Mouse (Mus musculus) embryonic facial prominence, embryonic 13.5 days (tissue): ENCODE measurements at regions not wholly inside any gene's neighbourhood (a gene's known extent, or its start where the extent isn't known, plus 50 kb on each side); places are given as distances from the start of the nearest gene placed in this dataset.

ENCODE experiments used
- ATAC-seq: fragments of 200-750 bp; cut with Nextera tagmentation; 2 replicates; pipeline ENCODE4 v1.8.0; 2017; ENCODE audit warnings: low read depth; ENCODE audit not compliant: insufficient number of reproducible peaks, insufficient read depth, low FRiP score, low TSS enrichment
- H3K27ac ChIP-seq: fragments of 300-500 bp; sonication (generic); 2 replicates; pipeline ENCODE4 v1.5.1; 2015; ENCODE audit warnings: moderate library complexity, mild to moderate bottlenecking, inconsistent platforms
- H3K27me3 ChIP-seq: fragments of 300-500 bp; sonication (generic); 2 replicates; pipeline ENCODE4 v1.6.1; 2015; ENCODE audit warnings: mild to moderate bottlenecking, inconsistent platforms
- H3K36me3 ChIP-seq: fragments of 300-500 bp; sonication (generic); 2 replicates; pipeline ENCODE4 v1.6.1; 2015; ENCODE audit warnings: mild to moderate bottlenecking, inconsistent platforms
- H3K4me1 ChIP-seq: fragments of 300-500 bp; sonication (generic); 2 replicates; pipeline ENCODE4 v1.6.1; 2015; ENCODE audit warnings: inconsistent platforms
- H3K4me2 ChIP-seq: fragments of 300-500 bp; sonication (generic); 2 replicates; pipeline ENCODE4 v1.6.1; 2015; ENCODE audit warnings: moderate library complexity, mild to moderate bottlenecking, inconsistent platforms
- H3K4me3 ChIP-seq: fragments of 300-500 bp; sonication (generic); 2 replicates; pipeline ENCODE4 v1.5.1; 2015; ENCODE audit warnings: mild to moderate bottlenecking, inconsistent platforms
- H3K9ac ChIP-seq: fragments of 300-500 bp; sonication (generic); 2 replicates; pipeline ENCODE4 v1.6.1; 2015; ENCODE audit warnings: mild to moderate bottlenecking, inconsistent platforms
- H3K9me3 ChIP-seq: fragments of 300-500 bp; sonication (generic); 2 replicates; pipeline ENCODE4 v1.6.1; 2016; ENCODE audit warnings: inconsistent platforms
- WGBS: fragments of 180-500 bp; shearing (Covaris S2); methylation state at CpG from one replicate; pipeline ENCODE4 v1.1.7; 2015; ENCODE audit warnings: mixed read lengths; 5-methylcytosine and 5-hydroxymethylcytosine counted together

GRCm38 (mm10) chr15:7037475-7037874 lies 52.9 kb upstream of the Lifr start:
- Histone ChIP-seq H3K4me3 (no peak overlapping the region), H3K27me3 (no peaks in the 10 kb centered on the region), H3K4me1 (no peaks in the 10 kb centered on the region), H3K9me3 (no peaks in the 10 kb centered on the region), H3K9ac (no peak overlapping the region), H3K4me2 (no peak overlapping the region), H3K27ac (no peak overlapping the region), H3K36me3 (no peaks in the 10 kb centered on the region)
- 86% methylated on average over 8 of the region's 8 CpGs for WGBS
- no peak for ATAC-seq

DNA sequence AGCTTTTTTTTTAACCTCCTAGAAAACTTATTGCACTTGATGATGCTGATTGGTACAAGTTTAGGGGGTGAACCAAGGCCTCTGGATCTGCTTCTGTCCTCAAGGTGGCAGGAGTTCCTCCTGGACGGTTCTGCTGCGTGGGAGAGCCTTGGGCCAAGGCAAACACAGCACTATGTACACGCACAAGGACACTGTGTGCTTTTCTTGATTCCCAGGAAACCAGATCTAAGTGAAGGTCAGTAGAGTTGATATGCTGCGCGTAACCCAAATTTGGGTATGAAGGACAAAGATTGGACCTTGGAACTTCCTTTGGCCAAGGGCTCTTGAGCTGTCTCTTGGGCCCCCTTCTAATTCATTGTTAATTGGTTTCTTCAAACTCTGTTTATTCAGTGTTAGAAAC lies 51.3 kb upstream of the Lifr start:
- Histone ChIP-seq H3K27me3 (no peaks in the 10 kb centered on the region), H3K4me3 (no peak overlapping the region), H3K4me1 (no peaks in the 10 kb centered on the region), H3K9ac (no peak overlapping the region), H3K36me3 (no peaks in the 10 kb centered on the region), H3K4me2 (no peak overlapping the region), H3K27ac (no peak overlapping the region), H3K9me3 (no peaks in the 10 kb centered on the region)
- 93% methylated on average over 5 of the region's 5 CpGs for WGBS
- ATAC-seq, result no peak

- no peak overlapping the region for H3K4me3 ChIP-seq
- H3K9me3 ChIP-seq, result no peaks in the 10 kb centered on the region
- 76% methylated on average over 4 of the region's 4 CpGs for WGBS
- H3K36me3 ChIP-seq, result no peaks in the 10 kb centered on the region
- no peak for ATAC-seq
- H3K27ac ChIP-seq, result no peak overlapping the region
- H3K27me3 ChIP-seq, result no peaks in the 10 kb centered on the region
- H3K9ac ChIP-seq, result no peak overlapping the region
- H3K4me2 ChIP-seq, result no peak overlapping the region
- no peaks in the 10 kb centered on the region for H3K4me1 ChIP-seq
These were observed 50.6 kb upstream of the Lifr start for GRCm38 (mm10) chr15:7039825-7040224.
